Mouse (Mus musculus) limb, embryonic 11.5 days (tissue): ENCODE measurements at regions not wholly inside any gene's neighbourhood (a gene's known extent, or its start where the extent isn't known, plus 50 kb on each side); places are given as distances from the start of the nearest gene placed in this dataset.

Experiments
- ATAC-seq: fragments of 200-750 bp; cut with Nextera tagmentation; 2 replicates; pipeline ENCODE4 v1.8.0; 2017; ENCODE audit warnings: low read depth; ENCODE audit not compliant: insufficient number of reproducible peaks, low FRiP score, low TSS enrichment
- DNase-seq: peaks from one replicate; pipeline ENCODE4 v3.0.0-alpha.2; 2015; ENCODE audit warnings: low spot score
- H3K27ac ChIP-seq: fragments of 300-500 bp; sonication (generic); replicated peaks from 2 replicates; pipeline ENCODE4 v1.5.1; 2014; ENCODE audit warnings: low read depth, mild to moderate bottlenecking, low read length
- H3K27me3 ChIP-seq: fragments of 300-500 bp; sonication (generic); 2 replicates; pipeline ENCODE4 v1.6.1; 2014; ENCODE audit warnings: mild to moderate bottlenecking, low read length, mixed read lengths; ENCODE audit not compliant: control insufficient read depth, insufficient read depth
- H3K36me3 ChIP-seq: fragments of 300-500 bp; sonication (generic); 2 replicates; pipeline ENCODE4 v1.6.1; 2014; ENCODE audit warnings: mild to moderate bottlenecking, low read length, moderate library complexity, mixed read lengths; ENCODE audit not compliant: control insufficient read depth, insufficient read depth
- H3K4me1 ChIP-seq: fragments of 300-500 bp; sonication (generic); 2 replicates; pipeline ENCODE4 v1.6.1; 2014; ENCODE audit warnings: low read length, mixed read lengths; ENCODE audit not compliant: control insufficient read depth, insufficient read depth
- H3K4me2 ChIP-seq: fragments of 300-500 bp; sonication (generic); 2 replicates; pipeline ENCODE4 v1.6.1; 2014; ENCODE audit warnings: low read depth, mild to moderate bottlenecking, moderate library complexity; ENCODE audit not compliant: severe bottlenecking
- H3K4me3 ChIP-seq: fragments of 300-500 bp; sonication (generic); 2 replicates; pipeline ENCODE4 v1.5.1; 2014; ENCODE audit warnings: low read depth, low read length
- H3K9ac ChIP-seq: fragments of 300-500 bp; sonication (generic); 2 replicates; pipeline ENCODE4 v1.6.1; 2014; ENCODE audit warnings: mild to moderate bottlenecking, low read length
- H3K9me3 ChIP-seq: fragments of 300-500 bp; sonication (generic); 2 replicates; pipeline ENCODE4 v1.6.1; 2016; ENCODE audit warnings: low read length; ENCODE audit not compliant: control insufficient read depth
- WGBS: fragments of 180-500 bp; shearing (Covaris S2); extraction: QIAGEN DNeasy Blood & Tissue Kit; methylation state at CpG from one replicate; pipeline ENCODE4 v1.1.7; 2014; 5-methylcytosine and 5-hydroxymethylcytosine counted together

- no peaks in the 10 kb centered on the region for H3K4me1 ChIP-seq
- H3K4me3 ChIP-seq = no peak overlapping the region
- DNase-seq = peak; percentile 45
- no peak overlapping the region for H3K27ac ChIP-seq
- no peaks in the 10 kb centered on the region for H3K9me3 ChIP-seq
- H3K27me3 ChIP-seq = no peaks in the 10 kb centered on the region
- H3K4me2 ChIP-seq = no peak overlapping the region
- ATAC-seq = no peak; the same call in 1 of the 2 replicates
- H3K9ac ChIP-seq = no peak overlapping the region
- WGBS = 59% methylated on average over 10 of the region's 10 CpGs
- no peaks in the 10 kb centered on the region for H3K36me3 ChIP-seq
Measured at GRCm38 (mm10) chr7:118042914-118043313, 73.1 kb downstream of the Rps15a start.

- H3K4me1 ChIP-seq = no peaks in the 10 kb centered on the region
- H3K4me2 ChIP-seq = no peak overlapping the region
- no peak overlapping the region for H3K27ac ChIP-seq
- H3K9ac ChIP-seq = no peak overlapping the region
- ATAC-seq (no peak), DNase-seq (no peak)
- H3K4me3 ChIP-seq = no peak overlapping the region
- H3K27me3 ChIP-seq = no peaks in the 10 kb centered on the region
- 82% methylated on average over 4 of the region's 4 CpGs for WGBS
- H3K36me3 ChIP-seq = no peaks in the 10 kb centered on the region
- H3K9me3 ChIP-seq = no peaks in the 10 kb centered on the region
Measured at GRCm38 (mm10) chr7:118039862-118040261, 76.1 kb downstream of the Rps15a start.

- Histone ChIP-seq H3K9me3 (no peaks in the 10 kb centered on the region), H3K4me1 (no peaks in the 10 kb centered on the region), H3K27ac (no peak overlapping the region), H3K9ac (no peak overlapping the region), H3K4me2 (no peak overlapping the region), H3K27me3 (no peaks in the 10 kb centered on the region), H3K4me3 (no peak overlapping the region), H3K36me3 (no peaks in the 10 kb centered on the region)
- no peak for DNase-seq
- 65% methylated on average over 3 of the region's 3 CpGs for WGBS
- ATAC-seq = no peak
Measured at GRCm38 (mm10) chr7:118037062-118037461, 78.9 kb downstream of the Rps15a start.

GRCm38 (mm10) chr7:118026106-118026526 is 89.9 kb downstream of the Rps15a start:
- no peaks in the 10 kb centered on the region for H3K36me3 ChIP-seq
- H3K9me3 ChIP-seq = no peaks in the 10 kb centered on the region
- DNase-seq (no peak), ATAC-seq (no peak)
- no peak overlapping the region for H3K27ac ChIP-seq
- WGBS = 22% methylated on average over 10 of the region's 10 CpGs
- no peaks in the 10 kb centered on the region for H3K27me3 ChIP-seq
- H3K4me2 ChIP-seq = no peak overlapping the region
- no peak overlapping the region for H3K9ac ChIP-seq
- no peak overlapping the region for H3K4me3 ChIP-seq
- H3K4me1 ChIP-seq = no peaks in the 10 kb centered on the region

GRCm38 (mm10) chr7:118004620-118005019 is 111.4 kb downstream of the Rps15a start:
- H3K4me2 ChIP-seq = no peak overlapping the region
- ATAC-seq (no peak), DNase-seq (no peak)
- no peaks in the 10 kb centered on the region for H3K9me3 ChIP-seq
- no peak overlapping the region for H3K9ac ChIP-seq
- no peaks in the 10 kb centered on the region for H3K27me3 ChIP-seq
- 87% methylated on average over 7 of the region's 7 CpGs for WGBS
- no peaks in the 10 kb centered on the region for H3K4me1 ChIP-seq
- no peaks in the 10 kb centered on the region for H3K36me3 ChIP-seq
- H3K27ac ChIP-seq = no peak overlapping the region
- H3K4me3 ChIP-seq = no peak overlapping the region

GRCm38 (mm10) chr7:118001881-118002280 is 114.1 kb downstream of the Rps15a start:
- no peaks in the 10 kb centered on the region for H3K36me3 ChIP-seq
- ATAC-seq = no peak
- H3K9me3 ChIP-seq = no peaks in the 10 kb centered on the region
- H3K9ac ChIP-seq = no peak overlapping the region
- no peaks in the 10 kb centered on the region for H3K27me3 ChIP-seq
- H3K4me2 ChIP-seq = no peak overlapping the region
- H3K4me1 ChIP-seq = no peaks in the 10 kb centered on the region
- DNase-seq = no peak
- H3K27ac ChIP-seq = no peak overlapping the region
- no peak overlapping the region for H3K4me3 ChIP-seq
- WGBS = 75% methylated on average over 3 of the region's 3 CpGs

- H3K27me3 ChIP-seq = no peaks in the 10 kb centered on the region
- H3K27ac ChIP-seq = no peak overlapping the region
- no peak overlapping the region for H3K4me3 ChIP-seq
- no peak overlapping the region for H3K4me2 ChIP-seq
- ATAC-seq (no peak), DNase-seq (peak; percentile 87)
- 8% methylated on average over 4 of the region's 4 CpGs for WGBS
- no peaks in the 10 kb centered on the region for H3K36me3 ChIP-seq
- H3K4me1 ChIP-seq = no peaks in the 10 kb centered on the region
- no peaks in the 10 kb centered on the region for H3K9me3 ChIP-seq
- H3K9ac ChIP-seq = no peak overlapping the region
Measured at GRCm38 (mm10) chr7:118001121-118001520, 114.9 kb downstream of the Rps15a start.

- no peaks in the 10 kb centered on the region for H3K4me1 ChIP-seq
- H3K4me3 ChIP-seq = no peak overlapping the region
- DNase-seq (no peak), ATAC-seq (no peak)
- no peak overlapping the region for H3K27ac ChIP-seq
- H3K27me3 ChIP-seq = no peaks in the 10 kb centered on the region
- no peaks in the 10 kb centered on the region for H3K9me3 ChIP-seq
- H3K9ac ChIP-seq = no peak overlapping the region
- no peak overlapping the region for H3K4me2 ChIP-seq
- H3K36me3 ChIP-seq = no peaks in the 10 kb centered on the region
- 82% methylated on average over 4 of the region's 4 CpGs for WGBS
Measured at GRCm38 (mm10) chr7:117982177-117982576, 133.8 kb downstream of the Rps15a start.

- H3K9me3 ChIP-seq = no peaks in the 10 kb centered on the region
- H3K9ac ChIP-seq = no peak overlapping the region
- no peak overlapping the region for H3K4me3 ChIP-seq
- no peak for DNase-seq
- no peak overlapping the region for H3K4me2 ChIP-seq
- H3K27me3 ChIP-seq = no peaks in the 10 kb centered on the region
- 31% methylated on average over 1 of the region's 1 CpGs for WGBS
- no peaks in the 10 kb centered on the region for H3K4me1 ChIP-seq
- no peaks in the 10 kb centered on the region for H3K36me3 ChIP-seq
- no peak overlapping the region for H3K27ac ChIP-seq
- ATAC-seq = no peak
Measured at GRCm38 (mm10) chr7:117971176-117971575, 144.8 kb downstream of the Rps15a start.
